Mouse (Mus musculus) lung, adult 2 months (tissue): ENCODE data around the gene Oser1.

ENCODE experiments used
- CTCF ChIP-seq: fragments of 200-500 bp; IDR thresholded peaks from 2 replicates; pipeline ENCODE4 v1.5.1; 2011; ENCODE audit warnings: mild to moderate bottlenecking, low read length, control low read depth; ENCODE audit not compliant: insufficient read depth
- POLR2A ChIP-seq: fragments of 200-500 bp; IDR thresholded peaks from 2 replicates; pipeline ENCODE4 v1.6.1; 2011; ENCODE audit warnings: low read depth, mild to moderate bottlenecking, control low read depth, low read length, borderline replicate concordance; ENCODE audit errors: extremely low read depth

- TF ChIP-seq POLR2A (no peak), CTCF (0 out of 2 replicates have a peak, but pooled peaks have one; percentile 19)
Measured at GRCm38 (mm10) chr2:163452738-163453137, 28.2 kb upstream of the Oser1 start.
